8 mouse cellular contexts compared by ENCODE assay signal in genomic region chr19:7436061-7436970, GRCm38 (mm10). TPM values are rescaled to one million over a fixed set of nuclear protein-coding genes. Genes with fewer than 3 reads are reported as not detected.
A peak's percentile ranks its signal among the peaks of the same experiment; 100 is the strongest.
DNase-seq lines count a peak whose midpoint lies in the region; ATAC-seq and TF ChIP-seq lines count a peak whose summit lies in the region.

No protein-coding gene starts in this region.

- DNase-seq in adrenal gland, postnatal 14 days = peak; percentile 52
- no peak for DNase-seq in adrenal gland, adult 8-10 months
- DNase-seq in ovary, postnatal 14 days (ENCODE audit: low spot score) = peak; percentile 54
- DNase-seq in ovary, adult 18-20 months (ENCODE audit: low spot score) = no peak
- DNase-seq in lung, postnatal 14 days = peak; percentile 73
- DNase-seq in right cerebral cortex, adult 18-20 months = no peak

- peak; percentile 39; the same call in 1 of the 2 replicates for ATAC-seq in hindbrain, embryonic 15.5 days (ENCODE audit: low FRiP score, low read depth)

- no peak overlapping the region for H3K27ac ChIP-seq in cortical plate, adult 2 months (ENCODE audit: insufficient read depth, low read length)
- no peak overlapping the region for H3K27ac ChIP-seq in hindbrain, embryonic 15.5 days (replicated peaks)

- TF ChIP-seq CTCF in cortical plate, adult 2 months (IDR thresholded peaks at IDR 0.05; ENCODE audit: extremely low read depth, insufficient read depth, low read length) = peak; percentile 43; the same call in 1 of the 2 replicates

- no peaks in the 10 kb centered on the region for H3K9me3 ChIP-seq in hindbrain, embryonic 15.5 days

- no peak overlapping the region for H3K4me3 ChIP-seq in cortical plate, adult 2 months (ENCODE audit: insufficient read depth, low read length)
- no peak overlapping the region for H3K4me3 ChIP-seq in hindbrain, embryonic 15.5 days

- no peak overlapping the region for H3K4me2 ChIP-seq in hindbrain, embryonic 15.5 days

- TF ChIP-seq POLR2A in cortical plate, adult 2 months (IDR thresholded peaks at IDR 0.05; ENCODE audit: extremely low read depth, insufficient read depth, low read length) = no peak

- no peak overlapping the region for H3K9ac ChIP-seq in hindbrain, embryonic 15.5 days

- peaks cover 5% of the 10 kb centered on the region for H3K4me1 ChIP-seq in cortical plate, adult 2 months (ENCODE audit: control insufficient read depth, insufficient read depth, low read length)
- peaks cover 12% of the 10 kb centered on the region for H3K4me1 ChIP-seq in hindbrain, embryonic 15.5 days (replicated peaks)

- 74% methylated on average over 5 of the region's 5 CpGs for WGBS in hindbrain, embryonic 15.5 days

- peaks cover 38% of the 10 kb centered on the region for H3K36me3 ChIP-seq in hindbrain, embryonic 15.5 days

- no peaks in the 10 kb centered on the region for H3K27me3 ChIP-seq in hindbrain, embryonic 15.5 days

RNA-seq across cellular contexts. Expression of gene 2700081O15Rik, which starts 18.9 kb away (rescaled TPM):
- total RNA-seq in adrenal gland, postnatal 14 days (2021) = 29.0 and 32.4 TPM in 2 replicates
- total RNA-seq in adrenal gland, adult 8-10 months (2022) = 10 to 100 TPM; 20.2 to 29.5 (median 27.3) TPM
- polyA plus RNA-seq in cortical plate, adult 2 months (2012; rRNA removed) = 26.7 and 32.9 TPM in 2 replicates
- polyA plus RNA-seq in hindbrain, embryonic 15.5 days (2015; fragmentation: Nextera tagmentation; extraction: Ambion mirVana) = 15.3 and 17.2 TPM in 2 replicates

RNA-seq across cellular contexts. Expression of gene Rtn3, which starts 46.8 kb away (rescaled TPM):
- 127 and 134 TPM in 2 replicates for total RNA-seq in adrenal gland, postnatal 14 days (2021)
- 100 to 1,000 TPM; 117 to 159 (median 137) TPM for total RNA-seq in adrenal gland, adult 8-10 months (2022)
- polyA plus RNA-seq in cortical plate, adult 2 months (2012; rRNA removed) = 810 and 857 TPM in 2 replicates
- 643 and 672 TPM in 2 replicates for polyA plus RNA-seq in hindbrain, embryonic 15.5 days (2015; fragmentation: Nextera tagmentation; extraction: Ambion mirVana)

RNA-seq across cellular contexts. Expression of gene Spindoc, which starts 53.5 kb away (rescaled TPM):
- total RNA-seq in adrenal gland, postnatal 14 days (2021) = 23.8 and 30.4 TPM in 2 replicates
- 10 to 100 TPM; 20.3 to 27.0 (median 25.5) TPM for total RNA-seq in adrenal gland, adult 8-10 months (2022)
- 22.6 and 22.8 TPM in 2 replicates for polyA plus RNA-seq in cortical plate, adult 2 months (2012; rRNA removed)
- polyA plus RNA-seq in hindbrain, embryonic 15.5 days (2015; fragmentation: Nextera tagmentation; extraction: Ambion mirVana) = 28.9 and 32.2 TPM in 2 replicates

RNA-seq across cellular contexts. Expression of gene Atl3, which starts 57.5 kb away (rescaled TPM):
- 95.0 and 101 TPM in 2 replicates for total RNA-seq in adrenal gland, postnatal 14 days (2021)
- 100 to 1,000 TPM; 126 to 140 (median 136) TPM for total RNA-seq in adrenal gland, adult 8-10 months (2022)
- polyA plus RNA-seq in cortical plate, adult 2 months (2012; rRNA removed) = 17.2 and 19.4 TPM in 2 replicates
- 6.6 and 6.8 TPM in 2 replicates for polyA plus RNA-seq in hindbrain, embryonic 15.5 days (2015; fragmentation: Nextera tagmentation; extraction: Ambion mirVana)

Comparison
In these comparisons a context has a peak if more than half of its experiments do, and no peak if none do; other contexts are left out.
1. DNase-seq: peak in adrenal gland, postnatal 14 days (single experiment), ovary, postnatal 14 days (single experiment) and lung, postnatal 14 days (single experiment); none in adrenal gland, adult 8-10 months (single experiment), ovary, adult 18-20 months (single experiment) and right cerebral cortex, adult 18-20 months (single experiment).